ENCODE assay signal across 13 mouse cellular contexts in the genomic region with DNA sequence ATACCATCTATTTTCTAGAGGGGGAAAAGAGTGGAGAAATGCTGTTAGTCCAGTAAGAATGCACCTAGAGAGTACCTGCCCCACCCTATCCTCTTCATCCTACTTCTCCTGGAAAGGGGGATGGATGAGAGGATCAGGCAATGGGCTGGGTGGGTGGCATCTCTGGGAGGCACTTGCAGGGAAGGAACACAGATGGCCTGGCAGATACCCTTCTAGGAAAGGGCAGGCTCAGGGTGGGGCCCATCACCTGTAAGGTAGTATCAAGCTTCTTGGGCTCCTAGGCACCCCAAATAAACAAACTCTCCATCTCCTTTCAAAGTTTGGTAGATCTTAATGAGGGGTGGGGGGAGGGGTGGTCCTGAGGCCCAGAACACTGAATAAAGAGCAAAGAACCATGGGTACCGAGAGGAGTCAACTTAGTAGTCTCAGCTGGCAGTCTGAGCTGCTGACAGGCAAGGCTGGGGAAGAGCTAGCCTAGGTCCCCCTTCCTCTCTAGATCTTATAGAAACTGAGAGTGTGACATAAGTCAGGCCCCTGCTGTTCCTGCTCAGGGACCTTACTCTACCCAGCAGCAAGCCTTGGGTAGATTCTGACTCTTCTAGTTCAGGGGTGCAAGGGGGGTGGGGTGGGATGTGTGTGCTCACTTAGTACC. TPM values are rescaled to one million over a fixed set of nuclear protein-coding genes. Genes with fewer than 3 reads are reported as not detected.
DNase-seq lines count a peak whose midpoint lies in the region; ATAC-seq and TF ChIP-seq lines count a peak whose summit lies in the region.
"Had no signal": no experiment of that assay in that cellular context is flagged by ENCODE, and none has a peak within 500 bp of the region (broad histone marks: within the 10 kb centered on the region; RNA-seq: fewer than 3 reads in every experiment).

No protein-coding gene starts in this region.

- WGBS in heart, embryonic 10.5 days = 35% methylated on average over 1 of the region's 1 CpGs
- 81% methylated on average over 1 of the region's 1 CpGs for WGBS in heart, adult 2 months
- 58% methylated on average over 1 of the region's 1 CpGs for WGBS in midbrain, embryonic 16.5 days
- WGBS in midbrain, embryonic 15.5 days = 58% methylated on average over 1 of the region's 1 CpGs
- WGBS in intestine, embryonic 16.5 days = 76% methylated on average over 1 of the region's 1 CpGs
- 74% methylated on average over 1 of the region's 1 CpGs for WGBS in stomach, embryonic 14.5 days
- WGBS in kidney, adult 2 months = 95% methylated on average over 1 of the region's 1 CpGs

- no peaks in the 10 kb centered on the region for H3K79me2 ChIP-seq in heart, adult 2 months (replicated peaks; ENCODE audit: control insufficient read depth, insufficient read depth, low read length)

- no peak for ATAC-seq in midbrain, embryonic 16.5 days
- no peak for ATAC-seq in midbrain, embryonic 15.5 days (replicated peaks)
- ATAC-seq in intestine, embryonic 16.5 days = no peak; the same call in 1 of the 2 replicates
- ATAC-seq in stomach, embryonic 14.5 days (ENCODE audit: insufficient number of reproducible peaks, insufficient read depth, low FRiP score, low read depth) = no peak

- peaks cover 10% of the 10 kb centered on the region; the same call in 1 of the 2 replicates for H3K36me3 ChIP-seq in heart, embryonic 10.5 days
- no peaks in the 10 kb centered on the region for H3K36me3 ChIP-seq in heart, adult 2 months (ENCODE audit: control insufficient read depth, insufficient read depth, low read length)
- no peaks in the 10 kb centered on the region for H3K36me3 ChIP-seq in midbrain, embryonic 16.5 days (ENCODE audit: control insufficient read depth, insufficient read depth, low read length)
- H3K36me3 ChIP-seq in midbrain, embryonic 15.5 days (replicated peaks) = no peaks in the 10 kb centered on the region
- H3K36me3 ChIP-seq in intestine, embryonic 16.5 days (ENCODE audit: control insufficient read depth, insufficient read depth, low read length) = no peaks in the 10 kb centered on the region
- H3K36me3 ChIP-seq in stomach, embryonic 14.5 days (ENCODE audit: control insufficient read depth, insufficient read depth, low read length) = no peaks in the 10 kb centered on the region
- H3K36me3 ChIP-seq in kidney, adult 2 months (ENCODE audit: control insufficient read depth, insufficient read depth, low read length) = no peaks in the 10 kb centered on the region
- H3K36me3 ChIP-seq: midbrain, embryonic 12.5 days had no signal

- no peak for DNase-seq in heart, embryonic 10.5 days (ENCODE audit: low spot score)
- DNase-seq in heart, adult 2 months = no peak
- DNase-seq in kidney, adult 2 months = no peak
- DNase-seq in thymus, postnatal 36 days = no peak
- DNase-seq: B cell, adult 2 months; gastrocnemius, postnatal 36 days; kidney, postnatal 25 days; right cerebral cortex, adult 18-20 months had no signal

- peak overlapping the region; percentile 85; the same call in 1 of the 2 replicates for H3K4me2 ChIP-seq in midbrain, embryonic 16.5 days (ENCODE audit: low read length)
- no peak overlapping the region for H3K4me2 ChIP-seq in midbrain, embryonic 15.5 days
- peak overlapping the region; percentile 93 for H3K4me2 ChIP-seq in intestine, embryonic 16.5 days (ENCODE audit: low read depth, low read length)
- H3K4me2 ChIP-seq in stomach, embryonic 14.5 days (replicated peaks; ENCODE audit: low read depth, low read length) = peak overlapping the region; percentile 88; the same call in 1 of the 2 replicates

- no peak overlapping the region for H3K9ac ChIP-seq in heart, adult 2 months (ENCODE audit: low read depth, low read length)
- no peak overlapping the region for H3K9ac ChIP-seq in midbrain, embryonic 16.5 days (ENCODE audit: low read depth, low read length)
- H3K9ac ChIP-seq in midbrain, embryonic 15.5 days = no peak overlapping the region
- no peak overlapping the region for H3K9ac ChIP-seq in intestine, embryonic 16.5 days (ENCODE audit: low read depth, low read length)
- H3K9ac ChIP-seq in stomach, embryonic 14.5 days (replicated peaks; ENCODE audit: low read depth, low read length) = no peak overlapping the region

- no peaks in the 10 kb centered on the region for H3K9me3 ChIP-seq in heart, embryonic 10.5 days
- no peaks in the 10 kb centered on the region for H3K9me3 ChIP-seq in midbrain, embryonic 16.5 days (replicated peaks; ENCODE audit: control insufficient read depth, low read length, poor library complexity, severe bottlenecking)
- H3K9me3 ChIP-seq in midbrain, embryonic 15.5 days = no peaks in the 10 kb centered on the region
- no peaks in the 10 kb centered on the region for H3K9me3 ChIP-seq in intestine, embryonic 16.5 days (ENCODE audit: control insufficient read depth, low read length)
- no peaks in the 10 kb centered on the region for H3K9me3 ChIP-seq in stomach, embryonic 14.5 days (ENCODE audit: control insufficient read depth, low read depth, low read length)
- H3K9me3 ChIP-seq: midbrain, embryonic 12.5 days had no signal

- no peak for TF ChIP-seq POLR2A in heart, adult 2 months (IDR thresholded peaks at IDR 0.05; ENCODE audit: insufficient read depth, low read depth, low read length)
- no peak for TF ChIP-seq POLR2A in kidney, adult 2 months (IDR thresholded peaks at IDR 0.05; ENCODE audit: low read depth, low read length)

- no peaks in the 10 kb centered on the region for H3K27me3 ChIP-seq in heart, embryonic 10.5 days (ENCODE audit: insufficient read depth, poor library complexity, severe bottlenecking)
- H3K27me3 ChIP-seq in heart, adult 2 months (ENCODE audit: control insufficient read depth, insufficient read depth, low read length) = peaks cover 2% of the 10 kb centered on the region; the same call in 1 of the 2 replicates
- H3K27me3 ChIP-seq in midbrain, embryonic 16.5 days (ENCODE audit: control insufficient read depth, insufficient read depth, low read depth, low read length) = no peaks in the 10 kb centered on the region
- H3K27me3 ChIP-seq in midbrain, embryonic 15.5 days (replicated peaks) = 0 out of 2 replicates have a peak, but pooled peaks cover 4% of the 10 kb centered on the region
- no peaks in the 10 kb centered on the region for H3K27me3 ChIP-seq in intestine, embryonic 16.5 days (replicated peaks; ENCODE audit: control insufficient read depth, insufficient read depth, low read length)
- no peaks in the 10 kb centered on the region for H3K27me3 ChIP-seq in stomach, embryonic 14.5 days (ENCODE audit: control insufficient read depth, insufficient read depth, low read length)
- H3K27me3 ChIP-seq in kidney, adult 2 months (replicated peaks; ENCODE audit: control insufficient read depth, insufficient read depth, low read length) = no peaks in the 10 kb centered on the region; the same call in 1 of the 2 replicates

- intact Hi-C loops in heart, adult 2 months (cut with DNase I) = no loop called here

- no peak for TF ChIP-seq CTCF in heart, adult 2 months (IDR thresholded peaks at IDR 0.05)
- no peak for TF ChIP-seq CTCF in kidney, adult 2 months (conservative IDR thresholded peaks at IDR 0.05; ENCODE audit: insufficient read depth, insufficient read length, low read depth, low read length)

- TF ChIP-seq EP300 in heart, adult 2 months (IDR thresholded peaks at IDR 0.05; ENCODE audit: insufficient read depth, low read depth, low read length) = no peak

- H3K4me1 ChIP-seq in heart, embryonic 10.5 days = peaks cover 55% of the 10 kb centered on the region
- H3K4me1 ChIP-seq in heart, adult 2 months (ENCODE audit: control insufficient read depth, insufficient read depth, low read length) = peaks cover 7% of the 10 kb centered on the region
- peaks cover 23% of the 10 kb centered on the region for H3K4me1 ChIP-seq in midbrain, embryonic 16.5 days (ENCODE audit: control insufficient read depth, insufficient read depth, low read length)
- H3K4me1 ChIP-seq in midbrain, embryonic 15.5 days = peaks cover 33% of the 10 kb centered on the region
- H3K4me1 ChIP-seq in intestine, embryonic 16.5 days (ENCODE audit: control insufficient read depth, insufficient read depth, low read length) = peaks cover 39% of the 10 kb centered on the region
- peaks cover 29% of the 10 kb centered on the region for H3K4me1 ChIP-seq in stomach, embryonic 14.5 days (ENCODE audit: control insufficient read depth, insufficient read depth, low read length)
- H3K4me1 ChIP-seq in kidney, adult 2 months (ENCODE audit: control insufficient read depth, insufficient read depth, low read length) = peaks cover 6% of the 10 kb centered on the region

- peak overlapping the region; percentile 87 for H3K27ac ChIP-seq in heart, embryonic 10.5 days
- H3K27ac ChIP-seq in heart, adult 2 months = no peak overlapping the region
- H3K27ac ChIP-seq in midbrain, embryonic 16.5 days (ENCODE audit: low read length) = no peak overlapping the region
- H3K27ac ChIP-seq in midbrain, embryonic 15.5 days = no peak overlapping the region
- H3K27ac ChIP-seq in intestine, embryonic 16.5 days (ENCODE audit: low read length) = no peak overlapping the region
- no peak overlapping the region for H3K27ac ChIP-seq in stomach, embryonic 14.5 days (ENCODE audit: low read length)
- no peak overlapping the region for H3K27ac ChIP-seq in kidney, adult 2 months (ENCODE audit: insufficient read depth, low read depth, low read length)
- H3K27ac ChIP-seq: midbrain, embryonic 12.5 days had no signal

- H3K4me3 ChIP-seq in heart, embryonic 10.5 days = peak overlapping the region; percentile 80
- H3K4me3 ChIP-seq in heart, adult 2 months = no peak overlapping the region
- H3K4me3 ChIP-seq in midbrain, embryonic 16.5 days (ENCODE audit: low read depth, low read length) = no peak overlapping the region
- H3K4me3 ChIP-seq in midbrain, embryonic 15.5 days = no peak overlapping the region
- H3K4me3 ChIP-seq in intestine, embryonic 16.5 days (ENCODE audit: low read length) = peak overlapping the region; percentile 11; the same call in 1 of the 2 replicates
- no peak overlapping the region for H3K4me3 ChIP-seq in stomach, embryonic 14.5 days (ENCODE audit: low read depth, low read length)
- no peak overlapping the region for H3K4me3 ChIP-seq in kidney, adult 2 months (ENCODE audit: insufficient read depth, low read depth, low read length)
- H3K4me3 ChIP-seq: midbrain, embryonic 12.5 days had no signal

RNA-seq across cellular contexts. Expression of gene Atp2b4, which starts 3.4 kb away (rescaled TPM):
- polyA plus RNA-seq in heart, embryonic 10.5 days (2016; fragmentation: Nextera tagmentation; extraction: Ambion mirVana) = 15.2 and 26.4 TPM in 2 replicates
- total RNA-seq in heart, adult 2 months (2021) = 10 to 100 TPM; 21.3 to 22.3 TPM
- 6.6 and 10.2 TPM in 2 replicates for polyA plus RNA-seq in heart, adult 2 months (2012; rRNA removed)
- 11.8 and 13.4 TPM in 2 replicates for polyA plus RNA-seq in midbrain, embryonic 16.5 days (2015; fragmentation: Nextera tagmentation; extraction: Ambion mirVana)
- 11.3 and 11.6 TPM in 2 replicates for polyA plus RNA-seq in midbrain, embryonic 15.5 days (2015; fragmentation: Nextera tagmentation; extraction: Ambion mirVana)
- 14.8 and 14.9 TPM in 2 replicates for polyA plus RNA-seq in intestine, embryonic 16.5 days (2015; fragmentation: Nextera tagmentation; extraction: Ambion mirVana)
- polyA plus RNA-seq in stomach, embryonic 14.5 days (2014; fragmentation: Nextera tagmentation; extraction: Ambion mirVana) = 38.3 and 38.8 TPM in 2 replicates
- 4.9 and 6.1 TPM in 2 replicates for polyA plus RNA-seq in kidney, adult 2 months (2012; rRNA removed)

Comparison
In these comparisons a context has a peak if more than half of its experiments do, and no peak if none do; other contexts are left out.
1. H3K4me3 ChIP-seq: peak in heart, embryonic 10.5 days (single experiment) and intestine, embryonic 16.5 days (single experiment); none in heart, adult 2 months (single experiment), midbrain, embryonic 16.5 days (single experiment), midbrain, embryonic 15.5 days (single experiment), stomach, embryonic 14.5 days (single experiment) and kidney, adult 2 months (single experiment).